Mouse (Mus musculus) adrenal gland, adult (tissue): ENCODE results near the gene Rpl28.
A peak's percentile ranks its signal among the peaks of the same experiment; 100 is the strongest.

Source experiments
- DNase-seq, 2 experiments: peaks; one replicate each; pipeline ENCODE4 v3.0.0; 2022 to 2023; ENCODE audit warnings: low spot score in 1 of 2; ENCODE audit not compliant: inconsistent age in 2 of 2

Gene Rpl28

DNA sequence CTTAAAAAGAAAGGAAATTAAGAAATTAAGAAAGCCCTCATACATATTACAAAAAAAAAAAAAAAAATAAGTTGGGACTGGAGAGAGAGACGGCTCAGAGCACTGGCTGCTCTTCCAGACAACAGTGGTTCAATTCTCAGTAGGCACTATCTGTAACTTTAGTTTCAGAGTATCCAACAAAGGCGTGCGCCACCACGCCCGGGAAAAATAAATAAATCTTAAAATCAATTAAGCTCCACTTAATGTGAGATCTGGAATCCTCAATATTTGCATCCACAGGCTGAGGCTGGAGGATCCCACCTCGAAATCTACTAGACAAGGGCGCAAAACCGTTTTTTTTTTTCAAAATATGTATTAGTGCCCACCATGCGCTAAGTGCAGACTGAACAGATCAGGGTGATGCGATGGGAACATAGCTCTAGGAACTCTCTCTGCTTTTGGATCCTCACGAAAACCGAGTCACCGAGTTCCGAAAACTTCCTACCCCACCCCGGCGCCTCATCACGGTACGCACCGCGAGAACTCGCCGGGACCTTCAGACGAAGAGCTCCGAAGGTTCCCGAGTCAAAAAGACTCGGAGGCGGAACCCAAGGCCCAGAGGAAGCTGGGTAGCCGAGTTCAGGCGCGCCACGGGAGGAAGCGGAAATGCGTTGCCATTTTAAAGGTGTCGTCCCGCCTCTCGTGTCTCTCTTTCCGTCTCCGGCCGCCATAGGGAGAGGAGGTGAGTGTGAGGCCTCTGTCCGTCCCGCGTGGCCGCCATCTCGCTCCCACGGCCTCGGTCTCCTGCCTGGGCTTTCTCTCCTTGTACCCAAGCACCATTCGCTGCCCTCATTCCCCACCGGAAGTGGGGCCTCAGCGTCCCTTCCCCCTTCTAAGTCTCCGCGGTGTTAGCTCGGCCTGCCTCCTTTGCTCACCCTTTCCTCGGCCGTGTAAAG is at the start of gene Rpl28:
TSS of gene Rpl28 (plus strand) at position 597 of the 935 bp plus-strand sequence.
- peak; percentile 96 to 98 for DNase-seq

DNA sequence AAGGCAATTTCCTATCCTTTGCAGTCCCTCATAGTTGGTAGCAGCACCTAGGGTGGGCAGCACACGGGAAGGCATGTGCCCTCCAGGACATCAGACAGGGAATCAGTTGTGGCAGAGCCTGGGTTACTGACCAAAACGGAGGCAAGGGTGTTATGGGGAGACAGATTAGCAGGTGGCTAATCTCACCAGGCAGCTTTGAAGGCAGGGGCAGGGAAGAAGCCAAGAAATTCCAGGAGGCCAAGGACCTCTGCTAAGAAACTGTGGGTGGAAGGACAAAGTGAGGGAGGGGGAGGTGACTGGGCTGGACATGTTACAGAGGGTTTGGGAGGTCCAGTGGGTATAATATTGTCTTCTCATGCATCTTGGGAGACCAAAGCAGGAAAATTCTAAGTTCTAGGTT is 49.3 kb upstream of the Rpl28 start:
- DNase-seq, result no peak

DNA sequence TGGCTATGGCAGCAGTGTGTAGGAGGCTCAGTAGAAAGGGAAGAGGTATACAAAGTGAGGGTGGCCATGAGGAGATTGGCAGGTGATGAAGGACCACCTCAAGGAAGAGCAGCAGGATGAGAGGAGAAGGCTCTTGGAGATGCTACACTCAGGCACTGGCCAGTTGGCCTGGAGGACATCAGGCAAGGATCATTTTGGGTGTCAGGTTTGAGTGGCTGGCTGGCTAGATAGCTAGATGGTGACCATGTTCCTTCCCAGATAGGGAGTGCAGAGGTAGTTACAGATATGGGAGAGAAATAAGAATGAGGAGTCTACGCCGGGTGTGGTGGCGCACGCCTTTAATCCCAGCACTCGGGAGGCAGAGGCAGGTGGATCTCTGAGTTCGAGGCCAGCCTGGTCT is 47.8 kb upstream of the Rpl28 start:
- no peak for DNase-seq

- no peak for DNase-seq
Measured at GRCm38 (mm10) chr7:4746326-4746980, 46.2 kb upstream of the Rpl28 start.

DNA sequence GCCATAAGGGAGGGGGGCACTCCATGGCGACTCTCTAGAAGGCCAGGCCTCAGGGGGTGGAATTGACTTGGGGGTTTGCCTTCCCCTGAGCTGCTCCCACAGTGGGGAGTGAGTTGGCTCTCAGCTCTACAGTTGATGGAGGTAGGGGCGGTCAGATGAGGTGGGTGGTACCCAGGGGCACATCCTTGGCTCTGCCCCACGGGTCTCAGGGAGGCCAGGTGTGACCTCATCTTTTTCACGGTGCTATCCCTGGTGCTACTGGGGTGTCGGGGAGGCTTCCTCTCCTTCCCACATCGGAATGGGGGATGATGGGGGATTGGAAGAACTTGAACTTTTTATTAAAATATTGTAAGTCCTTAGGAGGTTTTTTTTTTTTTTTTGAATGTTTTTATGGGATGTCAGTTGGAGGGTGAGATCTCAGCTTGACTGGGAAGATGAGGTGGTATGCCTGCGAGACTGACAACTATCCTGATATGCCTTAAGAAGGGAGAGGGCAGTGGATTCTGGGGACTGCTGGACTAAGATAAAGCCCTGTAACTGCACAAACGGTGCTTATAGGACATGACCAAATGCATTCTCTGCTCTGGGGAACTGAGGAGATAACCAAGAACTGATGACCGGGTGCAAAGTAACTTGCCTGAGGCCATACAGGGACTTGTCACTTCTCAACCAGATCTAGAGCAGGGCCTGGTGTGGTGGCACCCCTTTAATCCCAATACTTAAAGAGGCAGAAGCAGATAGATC is 45.3 kb upstream of the Rpl28 start:
- no peak for DNase-seq

- DNase-seq, result no peak
Measured at GRCm38 (mm10) chr7:4748321-4748720, 44.4 kb upstream of the Rpl28 start.

DNA sequence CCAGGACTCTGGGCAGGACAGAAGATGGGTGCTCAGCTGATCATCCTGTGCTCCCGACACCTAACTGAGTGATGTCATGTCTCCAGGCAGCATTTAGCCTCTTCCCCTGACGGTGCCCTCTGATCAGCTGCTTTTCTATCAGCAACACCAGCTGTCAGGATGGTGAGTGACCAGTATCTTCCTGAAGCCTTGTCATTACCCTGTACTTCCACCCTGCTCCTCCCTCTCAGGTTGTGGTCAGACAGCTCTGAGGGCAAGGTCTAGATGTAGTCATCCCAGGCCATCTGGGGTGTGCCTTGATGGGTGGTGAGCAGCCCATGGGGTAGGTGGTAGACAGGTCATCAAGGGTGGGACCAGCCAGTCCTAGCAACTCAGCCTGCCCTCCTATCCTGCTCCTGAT is 43.5 kb upstream of the Rpl28 start:
- DNase-seq, result no peak

GRCm38 (mm10) chr7:4751971-4752820 is 40.5 kb upstream of the Rpl28 start:
- peak in 1 of 2 experiments; percentile 78 for DNase-seq

DNA sequence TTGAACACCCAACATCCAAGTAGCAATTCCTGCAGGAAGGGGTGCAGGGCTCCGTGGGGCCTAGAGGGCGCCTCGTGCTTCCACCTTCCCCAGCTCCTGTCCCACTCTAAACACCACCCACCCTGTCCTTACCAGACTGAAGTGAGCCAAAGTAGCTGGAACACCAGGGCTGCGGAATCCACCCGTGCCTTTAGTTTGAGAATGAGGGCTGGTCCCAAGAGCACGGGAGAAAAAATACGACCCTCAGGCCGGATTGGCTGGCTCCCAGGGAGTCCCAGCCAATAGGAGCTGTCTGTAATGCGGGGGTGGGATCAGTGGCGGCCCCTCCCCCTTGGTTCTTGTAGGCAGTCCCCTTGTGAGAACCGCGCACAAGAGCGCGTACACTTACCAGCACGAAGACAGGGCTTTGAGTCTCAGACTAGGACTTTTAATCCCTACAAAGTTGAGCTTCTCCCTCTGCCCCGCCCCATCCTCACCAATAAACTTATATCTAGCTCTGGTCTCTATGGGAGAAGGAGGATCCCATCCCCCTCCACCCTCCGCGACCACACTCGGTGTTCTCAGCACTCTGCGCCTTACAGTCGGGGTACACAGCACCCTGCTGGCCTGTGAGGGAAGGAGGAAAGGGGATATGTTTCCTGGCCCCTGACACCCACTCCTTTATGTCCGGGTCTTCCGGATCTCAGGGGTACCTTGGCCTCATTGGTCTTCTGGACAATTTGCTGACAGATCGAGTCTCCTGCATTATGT is 39.7 kb upstream of the Rpl28 start, which contains the start of gene Cox6b2:
TSS of gene Cox6b2 (minus strand) at position 274 of the 750 bp plus-strand sequence.
- DNase-seq, result peak; percentile 70 to 84

GRCm38 (mm10) chr7:4759670-4760069 is 33.0 kb upstream of the Rpl28 start:
- DNase-seq, result no peak

DNA sequence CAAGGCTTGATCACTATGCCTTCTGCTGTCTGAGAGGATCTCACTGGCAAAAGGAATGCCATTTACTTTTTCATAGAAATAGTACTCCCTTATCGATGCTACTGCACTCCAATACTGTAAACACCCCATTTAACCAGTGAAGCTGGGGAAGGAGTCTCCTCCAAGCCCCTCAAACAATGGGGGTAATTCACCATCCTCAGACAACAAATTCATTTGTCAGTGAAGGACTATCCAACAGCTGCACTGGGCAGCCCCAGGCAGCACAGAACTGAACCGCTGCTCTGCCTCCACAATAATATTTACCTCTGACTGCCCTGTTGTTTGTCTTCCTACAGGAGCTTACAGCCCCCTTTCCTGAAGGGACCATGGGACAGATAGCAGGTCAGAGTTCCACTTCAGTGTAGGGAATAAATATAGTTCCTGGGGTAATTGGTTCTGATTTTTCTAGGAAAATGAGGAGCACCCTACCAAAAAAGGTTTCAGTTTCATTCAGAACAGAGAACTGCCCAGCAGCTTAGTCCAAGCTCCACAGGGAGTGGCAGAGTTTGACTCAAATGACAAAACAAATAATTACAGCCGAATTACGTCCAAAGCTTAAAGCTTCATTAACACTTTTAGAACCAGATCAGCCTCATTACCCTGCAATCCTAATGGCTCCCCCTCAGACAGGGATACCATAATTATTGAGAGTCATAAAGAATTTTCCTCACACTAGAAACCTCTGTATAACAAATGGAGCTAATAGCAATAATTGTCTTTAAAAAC is 27.5 kb upstream of the Rpl28 start:
- no peak for DNase-seq

- no peak for DNase-seq
Measured at GRCm38 (mm10) chr7:4771202-4771601, 21.5 kb upstream of the Rpl28 start, which contains the start of gene Fam71e2. Gene Fam71e2, minus strand, starts transcription at chr7:4771302.

DNA sequence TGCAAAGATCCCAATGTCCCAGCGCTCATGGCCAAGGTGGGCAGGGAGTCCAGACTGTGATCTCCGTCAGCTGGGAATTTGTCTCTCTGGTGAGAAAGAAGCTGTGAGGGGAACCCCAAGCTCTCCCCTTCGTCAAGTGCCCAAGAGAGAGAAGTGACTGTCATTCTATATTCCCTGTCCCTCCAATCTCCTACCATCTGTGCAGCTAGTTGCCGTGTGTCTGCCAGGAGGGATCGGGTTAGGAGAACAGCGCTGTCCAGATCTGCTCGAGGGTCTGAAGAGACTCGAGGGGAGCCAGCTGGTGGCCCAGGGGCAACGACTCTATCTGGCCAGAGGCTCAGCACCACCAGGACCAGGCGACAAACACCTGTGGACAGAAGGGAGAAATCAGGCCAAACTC is 16.5 kb upstream of the Rpl28 start:
- DNase-seq, result no peak

DNA sequence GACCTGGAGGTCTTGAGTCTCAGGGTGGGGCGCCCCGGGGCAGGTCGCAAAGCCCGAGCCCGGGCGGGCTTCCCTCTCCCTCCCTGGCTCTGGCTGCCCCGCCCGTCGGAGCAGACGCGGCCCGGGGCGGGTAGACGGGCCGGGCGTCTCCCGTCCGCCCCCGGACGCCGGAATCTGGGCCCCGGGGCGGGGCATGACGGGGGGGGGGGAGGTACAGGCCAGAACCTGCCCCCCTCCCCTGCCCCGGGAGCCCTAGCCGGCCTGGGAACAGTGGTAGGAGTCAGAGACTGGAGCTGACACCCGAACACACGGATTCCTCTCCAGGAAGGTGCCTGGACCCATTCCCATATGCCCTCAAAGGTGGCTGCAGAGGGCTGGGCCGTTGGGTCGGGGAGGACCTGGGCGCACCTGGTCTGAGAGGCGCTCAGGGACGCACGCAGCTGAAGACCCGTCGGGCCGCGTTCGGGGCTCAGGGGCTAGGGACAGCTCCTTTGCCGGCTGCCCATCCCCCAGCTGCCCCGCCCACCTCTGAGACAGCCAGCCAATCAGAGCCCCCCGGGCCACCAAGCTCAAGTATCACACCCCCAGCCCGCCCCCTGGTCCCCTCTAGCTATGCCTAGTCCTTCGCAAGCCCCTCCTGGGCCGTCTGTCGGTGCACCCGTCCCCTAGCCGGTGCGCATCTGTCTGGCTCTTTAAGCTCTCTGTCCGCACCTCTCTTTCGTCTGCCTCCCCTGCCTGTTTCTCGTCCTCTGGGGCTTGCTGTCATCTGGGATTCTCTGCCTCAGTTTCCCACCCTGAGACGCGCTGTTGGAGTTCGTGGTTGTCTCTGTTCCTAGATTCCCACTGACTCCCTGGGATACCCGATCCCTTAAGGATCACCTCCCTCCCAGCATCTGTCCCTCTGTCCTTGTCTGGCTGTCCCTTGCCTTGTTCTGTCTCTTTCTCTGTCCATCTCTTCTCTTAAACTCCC is 15.5 kb upstream of the Rpl28 start:
- peak; percentile 59 to 77 for DNase-seq

GRCm38 (mm10) chr7:4777851-4778637 is 14.6 kb upstream of the Rpl28 start:
- DNase-seq, result no peak

DNA sequence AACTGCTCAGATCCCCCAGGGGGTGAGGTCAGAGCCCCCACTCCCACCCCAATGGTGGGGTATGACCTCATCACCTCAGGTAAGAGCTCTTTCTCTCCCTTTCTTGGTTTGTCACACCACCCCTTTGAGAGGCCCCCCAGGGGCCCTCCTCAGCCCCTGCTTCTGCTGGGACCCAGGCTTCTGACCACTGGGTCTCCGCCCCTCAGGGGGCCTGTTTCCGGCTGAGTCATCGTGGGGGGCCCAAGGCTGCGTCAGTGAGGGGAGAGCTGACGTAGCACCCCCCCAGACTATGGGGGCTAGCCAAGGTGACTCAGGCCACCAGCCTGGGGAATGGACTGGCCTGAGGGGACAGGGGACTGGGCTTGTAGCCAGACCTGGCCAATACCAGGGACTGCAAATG is 12.8 kb upstream of the Rpl28 start:
- no peak for DNase-seq

DNA sequence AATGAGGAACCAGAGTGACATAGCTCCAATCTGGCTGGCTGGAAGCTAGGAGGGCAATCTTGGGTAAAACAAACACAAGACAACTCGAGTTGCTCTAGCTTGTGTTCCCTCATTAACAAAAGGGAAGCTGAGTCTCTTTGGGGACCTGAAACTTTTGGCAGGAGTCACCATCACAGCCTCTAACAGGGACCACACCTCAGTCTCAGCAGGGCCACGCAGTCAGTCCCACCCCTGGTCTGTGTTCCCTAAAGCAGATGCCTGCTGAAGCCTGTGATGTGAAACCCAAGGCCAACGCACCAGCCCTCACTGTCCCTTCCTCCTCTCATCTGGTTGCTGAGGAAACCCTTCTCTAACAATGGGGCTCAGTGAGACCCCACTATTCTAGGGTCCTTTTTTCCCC is 10.5 kb upstream of the Rpl28 start:
- DNase-seq, result no peak
